Mouse (Mus musculus) erythroblast, embryonic 14.5 days (primary cell): Measurements from ENCODE around the gene Foxp1.

ENCODE experiments used
- GATA1 ChIP-seq: IDR thresholded peaks from 2 replicates; pipeline ENCODE4 v1.6.1; 2012; ENCODE audit warnings: low read length, inconsistent platforms, mixed read lengths
- TAL1 ChIP-seq: IDR thresholded peaks from 3 replicates; pipeline ENCODE4 v1.6.1; 2012; ENCODE audit warnings: low read length, inconsistent platforms, mixed read lengths

GRCm38 (mm10) chr6:98935169-98935568 is 587.4 kb downstream of the Foxp1 start:
- TF ChIP-seq GATA1 (no peak), TAL1 (no peak)
